Mouse (Mus musculus): Measurements from ENCODE around the gene Plpp2. TPM values are rescaled to one million over a fixed set of nuclear protein-coding genes. Genes with fewer than 3 reads are reported as not detected.

The Plpp2 gene
- polyA plus RNA-seq, 1 experiment = 68.7 TPM

GRCm38 (mm10) chr10:79579781-79580180 lies 46.2 kb upstream of the Plpp2 start:
- Histone ChIP-seq H3ac (ENCODE audit: control insufficient read depth, insufficient read length) (no peak overlapping the region), H3K36me3 (ENCODE audit: control insufficient read depth, insufficient read depth) (no peaks in the 10 kb centered on the region), H3K4me2 (ENCODE audit: low read depth) (no peak overlapping the region), H3K4me3 (no peak overlapping the region), H3K79me2 (ENCODE audit: control insufficient read depth, insufficient read depth) (no peaks in the 10 kb centered on the region), H3K27me3 (ENCODE audit: control insufficient read depth, insufficient read depth, insufficient read length) (peaks cover 22% of the 10 kb centered on the region)
- no peak for TF ChIP-seq MAX (IDR thresholded peaks at IDR 0.05; ENCODE audit: low read depth)
- no peak for TF ChIP-seq POLR2A (IDR thresholded peaks at IDR 0.05; ENCODE audit: insufficient read length, low read depth)
- TF ChIP-seq SRF (IDR thresholded peaks at IDR 0.05; ENCODE audit: control insufficient read depth, insufficient read length, low read depth) = no peak
- no peak for TF ChIP-seq TCF3 (IDR thresholded peaks at IDR 0.05; ENCODE audit: insufficient read length, low read depth)
- TF ChIP-seq MYOG (IDR thresholded peaks at IDR 0.05; ENCODE audit: control insufficient read depth in 1 of 3, insufficient read depth in 1 of 3, insufficient read length in 2 of 3, low read depth in 2 of 3) = no peak
- TF ChIP-seq POLR2AphosphoS2 (IDR thresholded peaks at IDR 0.05; ENCODE audit: insufficient read length, low read depth) = no peak
- TF ChIP-seq REST (IDR thresholded peaks at IDR 0.05; ENCODE audit: insufficient read depth, insufficient read length) = no peak
- TF ChIP-seq MYOD1 (IDR thresholded peaks at IDR 0.05; ENCODE audit: control insufficient read depth in 1 of 3, insufficient read length in 2 of 3, low read depth in 2 of 3) = no peak
- no peak for TF ChIP-seq TCF12 (IDR thresholded peaks at IDR 0.05; ENCODE audit: insufficient read depth, poor library complexity, severe bottlenecking)
- no peak for TF ChIP-seq CEBPB (IDR thresholded peaks at IDR 0.05; ENCODE audit: insufficient read depth, poor library complexity, severe bottlenecking)
- TF ChIP-seq E2F4 (IDR thresholded peaks at IDR 0.05; ENCODE audit: insufficient read depth) = no peak

- no peaks in the 10 kb centered on the region for H3K79me2 ChIP-seq (ENCODE audit: control insufficient read depth, insufficient read depth)
- H3ac ChIP-seq (ENCODE audit: control insufficient read depth, insufficient read length) = no peak overlapping the region
- H3K27me3 ChIP-seq (ENCODE audit: control insufficient read depth, insufficient read depth, insufficient read length) = peaks cover 14% of the 10 kb centered on the region
- TF ChIP-seq POLR2A (IDR thresholded peaks at IDR 0.05; ENCODE audit: insufficient read length, low read depth) (no peak), MYOG (IDR thresholded peaks at IDR 0.05; ENCODE audit: control insufficient read depth in 1 of 3, insufficient read depth in 1 of 3, insufficient read length in 2 of 3, low read depth in 2 of 3) (no peak), MAX (IDR thresholded peaks at IDR 0.05; ENCODE audit: low read depth) (no peak), CEBPB (IDR thresholded peaks at IDR 0.05; ENCODE audit: insufficient read depth, poor library complexity, severe bottlenecking) (no peak), E2F4 (IDR thresholded peaks at IDR 0.05; ENCODE audit: insufficient read depth) (no peak), TCF3 (IDR thresholded peaks at IDR 0.05; ENCODE audit: insufficient read length, low read depth) (no peak), USF1 (IDR thresholded peaks at IDR 0.05; ENCODE audit: low read depth) (no peak), MYOD1 (IDR thresholded peaks at IDR 0.05; ENCODE audit: control insufficient read depth in 1 of 3, insufficient read length in 2 of 3, low read depth in 2 of 3) (no peak), SRF (IDR thresholded peaks at IDR 0.05; ENCODE audit: control insufficient read depth, insufficient read length, low read depth) (no peak), TCF12 (IDR thresholded peaks at IDR 0.05; ENCODE audit: insufficient read depth, poor library complexity, severe bottlenecking) (no peak), REST (IDR thresholded peaks at IDR 0.05; ENCODE audit: insufficient read depth, insufficient read length) (no peak), POLR2AphosphoS2 (IDR thresholded peaks at IDR 0.05; ENCODE audit: insufficient read length, low read depth) (no peak)
- H3K36me3 ChIP-seq (ENCODE audit: control insufficient read depth, insufficient read depth) = no peaks in the 10 kb centered on the region
- no peak overlapping the region for H3K4me2 ChIP-seq (ENCODE audit: low read depth)
- H3K4me3 ChIP-seq = no peak overlapping the region
Measured at GRCm38 (mm10) chr10:79578891-79579290, 45.3 kb upstream of the Plpp2 start.

- TF ChIP-seq TCF12 (IDR thresholded peaks at IDR 0.05; ENCODE audit: insufficient read depth, poor library complexity, severe bottlenecking) = no peak
- Histone ChIP-seq H3K27me3 (ENCODE audit: control insufficient read depth, insufficient read depth, insufficient read length) (peaks cover 11% of the 10 kb centered on the region), H3K4me2 (ENCODE audit: low read depth) (no peak overlapping the region), H3K79me2 (ENCODE audit: control insufficient read depth, insufficient read depth) (no peaks in the 10 kb centered on the region), H3K36me3 (ENCODE audit: control insufficient read depth, insufficient read depth) (no peaks in the 10 kb centered on the region), H3ac (ENCODE audit: control insufficient read depth, insufficient read length) (no peak overlapping the region), H3K4me3 (no peak overlapping the region)
Measured at GRCm38 (mm10) chr10:79578276-79578675, 44.7 kb upstream of the Plpp2 start.

GRCm38 (mm10) chr10:79577376-79577775 lies 43.8 kb upstream of the Plpp2 start:
- Histone ChIP-seq H3K4me3 (no peak overlapping the region), H3K4me2 (ENCODE audit: low read depth) (no peak overlapping the region), H3K36me3 (ENCODE audit: control insufficient read depth, insufficient read depth) (no peaks in the 10 kb centered on the region), H3K27me3 (ENCODE audit: control insufficient read depth, insufficient read depth, insufficient read length) (peaks cover 11% of the 10 kb centered on the region), H3K79me2 (ENCODE audit: control insufficient read depth, insufficient read depth) (no peaks in the 10 kb centered on the region), H3ac (ENCODE audit: control insufficient read depth, insufficient read length) (no peak overlapping the region)
- TF ChIP-seq TCF12 (IDR thresholded peaks at IDR 0.05; ENCODE audit: insufficient read depth, poor library complexity, severe bottlenecking) (no peak), E2F4 (IDR thresholded peaks at IDR 0.05; ENCODE audit: insufficient read depth) (no peak), TCF3 (IDR thresholded peaks at IDR 0.05; ENCODE audit: insufficient read length, low read depth) (no peak), REST (IDR thresholded peaks at IDR 0.05; ENCODE audit: insufficient read depth, insufficient read length) (no peak), SRF (IDR thresholded peaks at IDR 0.05; ENCODE audit: control insufficient read depth, insufficient read length, low read depth) (no peak), MYOG (IDR thresholded peaks at IDR 0.05; ENCODE audit: control insufficient read depth in 1 of 3, insufficient read depth in 1 of 3, insufficient read length in 2 of 3, low read depth in 2 of 3) (no peak), POLR2AphosphoS2 (IDR thresholded peaks at IDR 0.05; ENCODE audit: insufficient read length, low read depth) (no peak), MAX (IDR thresholded peaks at IDR 0.05; ENCODE audit: low read depth) (no peak)

- no peaks in the 10 kb centered on the region for H3K79me2 ChIP-seq (ENCODE audit: control insufficient read depth, insufficient read depth)
- H3K4me2 ChIP-seq (ENCODE audit: low read depth) = no peak overlapping the region
- peaks cover 11% of the 10 kb centered on the region for H3K27me3 ChIP-seq (ENCODE audit: control insufficient read depth, insufficient read depth, insufficient read length)
- H3ac ChIP-seq (ENCODE audit: control insufficient read depth, insufficient read length) = no peak overlapping the region
- H3K36me3 ChIP-seq (ENCODE audit: control insufficient read depth, insufficient read depth) = no peaks in the 10 kb centered on the region
- TF ChIP-seq MYOG (IDR thresholded peaks at IDR 0.05; ENCODE audit: control insufficient read depth in 1 of 3, insufficient read depth in 1 of 3, insufficient read length in 2 of 3, low read depth in 2 of 3) = no peak
- no peak for TF ChIP-seq TCF12 (IDR thresholded peaks at IDR 0.05; ENCODE audit: insufficient read depth, poor library complexity, severe bottlenecking)
- TF ChIP-seq CEBPB (IDR thresholded peaks at IDR 0.05; ENCODE audit: insufficient read depth, poor library complexity, severe bottlenecking) = no peak
- TF ChIP-seq SRF (IDR thresholded peaks at IDR 0.05; ENCODE audit: control insufficient read depth, insufficient read length, low read depth) = no peak
- TF ChIP-seq REST (IDR thresholded peaks at IDR 0.05; ENCODE audit: insufficient read depth, insufficient read length) = no peak
- TF ChIP-seq POLR2AphosphoS2 (IDR thresholded peaks at IDR 0.05; ENCODE audit: insufficient read length, low read depth) = no peak
- TF ChIP-seq USF1 (IDR thresholded peaks at IDR 0.05; ENCODE audit: low read depth) = no peak
- no peak for TF ChIP-seq POLR2A (IDR thresholded peaks at IDR 0.05; ENCODE audit: insufficient read length, low read depth)
- no peak overlapping the region for H3K4me3 ChIP-seq
Measured at GRCm38 (mm10) chr10:79575754-79576153, 42.2 kb upstream of the Plpp2 start.

Measured in myocyte (in vitro differentiated cells).